Mouse (Mus musculus): Measurements from ENCODE around the gene Crispld2. TPM values are rescaled to one million over a fixed set of nuclear protein-coding genes. Genes with fewer than 3 reads are reported as not detected.

Gene Crispld2
- polyA plus RNA-seq, 1 experiment from 2014 or later, result 0.36 TPM

- no peaks in the 10 kb centered on the region for H3K4me1 ChIP-seq (ENCODE audit: control insufficient read depth, insufficient read depth, low read length)
- no peak overlapping the region for H3K4me2 ChIP-seq (ENCODE audit: low read depth, low read length)
- WGBS, result 79% methylated on average over 2 of the region's 2 CpGs
- ATAC-seq (ENCODE audit: low read depth), result no peak
- no peaks in the 10 kb centered on the region for H3K27me3 ChIP-seq (ENCODE audit: control insufficient read depth, insufficient read depth, low read length)
- H3K4me3 ChIP-seq (ENCODE audit: low read depth, low read length), result no peak overlapping the region
- H3K36me3 ChIP-seq (ENCODE audit: control insufficient read depth, insufficient read depth, low read length), result no peaks in the 10 kb centered on the region
- H3K27ac ChIP-seq (ENCODE audit: low read depth, low read length), result no peak overlapping the region
- no peaks in the 10 kb centered on the region for H3K9me3 ChIP-seq (ENCODE audit: control insufficient read depth, low read length)
- no peak overlapping the region for H3K9ac ChIP-seq (replicated peaks; ENCODE audit: low read depth, low read length)
Measured at GRCm38 (mm10) chr8:120057078-120057477, 64.8 kb downstream of the Crispld2 start.

DNA sequence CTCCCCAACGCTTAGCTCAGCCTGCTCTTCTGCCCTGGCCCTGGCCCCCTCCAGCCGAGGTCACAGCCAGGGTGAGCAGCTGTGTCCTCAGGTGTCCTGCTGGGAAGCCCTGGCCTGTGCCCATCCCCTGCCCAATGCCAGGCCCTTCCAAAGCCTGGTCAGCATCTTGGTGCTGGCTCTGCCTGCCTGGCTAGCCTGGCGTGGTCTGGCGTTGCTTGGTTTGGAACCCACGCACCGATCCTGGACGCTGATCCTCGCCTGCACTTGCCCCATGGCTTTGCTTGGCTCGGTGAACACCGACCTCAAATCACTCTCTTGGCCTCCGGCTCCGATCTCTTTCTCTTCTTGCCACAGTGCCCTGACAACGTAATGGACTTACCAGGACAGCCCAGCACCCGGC, 70.5 kb downstream of the Crispld2 start:
- no peak overlapping the region for H3K27ac ChIP-seq (ENCODE audit: low read depth, low read length)
- no peaks in the 10 kb centered on the region for H3K9me3 ChIP-seq (ENCODE audit: control insufficient read depth, low read length)
- H3K27me3 ChIP-seq (ENCODE audit: control insufficient read depth, insufficient read depth, low read length), result no peaks in the 10 kb centered on the region
- 91% methylated on average over 14 of the region's 14 CpGs for WGBS
- no peaks in the 10 kb centered on the region for H3K4me1 ChIP-seq (ENCODE audit: control insufficient read depth, insufficient read depth, low read length)
- no peak overlapping the region for H3K9ac ChIP-seq (replicated peaks; ENCODE audit: low read depth, low read length)
- no peaks in the 10 kb centered on the region for H3K36me3 ChIP-seq (ENCODE audit: control insufficient read depth, insufficient read depth, low read length)
- no peak for ATAC-seq (ENCODE audit: low read depth)
- H3K4me2 ChIP-seq (ENCODE audit: low read depth, low read length), result no peak overlapping the region
- no peak overlapping the region for H3K4me3 ChIP-seq (ENCODE audit: low read depth, low read length)

DNA sequence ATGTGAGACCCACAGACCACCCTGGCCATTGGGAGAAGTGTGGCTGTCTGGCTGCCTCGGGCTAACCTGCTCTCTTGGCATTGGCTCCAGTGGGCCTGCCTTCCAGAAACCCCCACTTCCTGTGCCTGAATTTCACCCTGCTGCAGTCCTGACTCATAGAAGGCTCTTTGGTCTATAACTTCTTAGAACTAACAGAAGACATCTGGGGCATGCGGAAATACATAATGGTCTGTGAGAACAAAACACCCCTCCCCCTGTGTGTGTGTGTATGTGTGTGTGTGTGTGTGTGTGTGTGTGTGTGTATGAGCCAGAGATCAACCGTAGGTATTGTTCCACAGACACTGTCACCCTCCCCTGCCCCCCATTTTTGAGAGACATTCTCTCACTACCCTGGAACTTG, 71.1 kb downstream of the Crispld2 start:
- H3K4me2 ChIP-seq (ENCODE audit: low read depth, low read length), result no peak overlapping the region
- H3K4me3 ChIP-seq (ENCODE audit: low read depth, low read length), result no peak overlapping the region
- H3K9ac ChIP-seq (replicated peaks; ENCODE audit: low read depth, low read length), result no peak overlapping the region
- no peak for ATAC-seq (ENCODE audit: low read depth)
- no peaks in the 10 kb centered on the region for H3K4me1 ChIP-seq (ENCODE audit: control insufficient read depth, insufficient read depth, low read length)
- H3K36me3 ChIP-seq (ENCODE audit: control insufficient read depth, insufficient read depth, low read length), result no peaks in the 10 kb centered on the region
- H3K27ac ChIP-seq (ENCODE audit: low read depth, low read length), result no peak overlapping the region
- no peaks in the 10 kb centered on the region for H3K27me3 ChIP-seq (ENCODE audit: control insufficient read depth, insufficient read depth, low read length)
- H3K9me3 ChIP-seq (ENCODE audit: control insufficient read depth, low read length), result no peaks in the 10 kb centered on the region
- 87% methylated on average over 3 of the region's 3 CpGs for whole genome bisulfite sequencing

- no peaks in the 10 kb centered on the region for H3K36me3 ChIP-seq (ENCODE audit: control insufficient read depth, insufficient read depth, low read length)
- WGBS, result 94% methylated on average over 8 of the region's 8 CpGs
- no peak overlapping the region for H3K27ac ChIP-seq (ENCODE audit: low read depth, low read length)
- H3K4me2 ChIP-seq (ENCODE audit: low read depth, low read length), result no peak overlapping the region
- H3K9me3 ChIP-seq (ENCODE audit: control insufficient read depth, low read length), result no peaks in the 10 kb centered on the region
- H3K27me3 ChIP-seq (ENCODE audit: control insufficient read depth, insufficient read depth, low read length), result no peaks in the 10 kb centered on the region
- H3K4me3 ChIP-seq (ENCODE audit: low read depth, low read length), result no peak overlapping the region
- no peaks in the 10 kb centered on the region for H3K4me1 ChIP-seq (ENCODE audit: control insufficient read depth, insufficient read depth, low read length)
- no peak overlapping the region for H3K9ac ChIP-seq (replicated peaks; ENCODE audit: low read depth, low read length)
- no peak for ATAC-seq (ENCODE audit: low read depth)
Measured at GRCm38 (mm10) chr8:120065611-120066010, 73.4 kb downstream of the Crispld2 start.

DNA sequence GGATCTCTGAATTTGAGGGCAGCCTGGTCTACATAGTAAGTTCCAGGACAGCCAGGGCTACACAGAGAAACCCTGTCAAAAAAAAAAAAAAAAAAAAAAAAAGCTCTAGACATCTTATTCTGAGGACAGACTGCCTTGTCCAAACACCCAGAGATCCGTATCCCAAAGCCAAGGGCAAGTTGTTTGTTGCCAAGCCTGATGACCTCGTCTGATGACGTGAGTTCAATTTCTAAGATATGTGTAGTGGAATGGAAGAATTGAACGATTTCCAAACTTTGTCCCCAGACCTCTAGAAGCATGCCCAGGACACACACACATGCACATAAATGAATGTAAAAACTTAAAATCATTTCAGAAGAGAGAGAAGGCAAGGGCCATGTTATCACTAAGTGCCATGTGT, 74.0 kb downstream of the Crispld2 start:
- Histone ChIP-seq H3K27ac (ENCODE audit: low read depth, low read length) (no peak overlapping the region), H3K4me2 (ENCODE audit: low read depth, low read length) (no peak overlapping the region), H3K4me3 (ENCODE audit: low read depth, low read length) (no peak overlapping the region), H3K36me3 (ENCODE audit: control insufficient read depth, insufficient read depth, low read length) (no peaks in the 10 kb centered on the region), H3K9me3 (ENCODE audit: control insufficient read depth, low read length) (no peaks in the 10 kb centered on the region), H3K4me1 (ENCODE audit: control insufficient read depth, insufficient read depth, low read length) (no peaks in the 10 kb centered on the region), H3K9ac (replicated peaks; ENCODE audit: low read depth, low read length) (no peak overlapping the region), H3K27me3 (ENCODE audit: control insufficient read depth, insufficient read depth, low read length) (no peaks in the 10 kb centered on the region)
- WGBS, result 87% methylated on average over 4 of the region's 4 CpGs
- ATAC-seq (ENCODE audit: low read depth), result no peak

GRCm38 (mm10) chr8:120067936-120068668, 75.9 kb downstream of the Crispld2 start:
- Histone ChIP-seq H3K27me3 (ENCODE audit: control insufficient read depth, insufficient read depth, low read length) (no peaks in the 10 kb centered on the region), H3K9me3 (ENCODE audit: control insufficient read depth, low read length) (no peaks in the 10 kb centered on the region), H3K4me3 (ENCODE audit: low read depth, low read length) (no peak overlapping the region), H3K9ac (replicated peaks; ENCODE audit: low read depth, low read length) (no peak overlapping the region), H3K4me1 (ENCODE audit: control insufficient read depth, insufficient read depth, low read length) (no peaks in the 10 kb centered on the region), H3K27ac (ENCODE audit: low read depth, low read length) (no peak overlapping the region), H3K4me2 (ENCODE audit: low read depth, low read length) (no peak overlapping the region), H3K36me3 (ENCODE audit: control insufficient read depth, insufficient read depth, low read length) (no peaks in the 10 kb centered on the region)
- no peak for ATAC-seq (ENCODE audit: low read depth)
- 56% methylated on average over 19 of the region's 19 CpGs for WGBS

GRCm38 (mm10) chr8:120071684-120072083, 79.4 kb downstream of the Crispld2 start:
- Histone ChIP-seq H3K4me3 (ENCODE audit: low read depth, low read length) (no peak overlapping the region), H3K36me3 (ENCODE audit: control insufficient read depth, insufficient read depth, low read length) (no peaks in the 10 kb centered on the region), H3K27me3 (ENCODE audit: control insufficient read depth, insufficient read depth, low read length) (no peaks in the 10 kb centered on the region), H3K9me3 (ENCODE audit: control insufficient read depth, low read length) (no peaks in the 10 kb centered on the region), H3K27ac (ENCODE audit: low read depth, low read length) (no peak overlapping the region), H3K9ac (replicated peaks; ENCODE audit: low read depth, low read length) (no peak overlapping the region), H3K4me2 (ENCODE audit: low read depth, low read length) (no peak overlapping the region), H3K4me1 (ENCODE audit: control insufficient read depth, insufficient read depth, low read length) (no peaks in the 10 kb centered on the region)
- WGBS, result 26% methylated on average over 4 of the region's 4 CpGs
- ATAC-seq (ENCODE audit: low read depth), result no peak

- ATAC-seq (ENCODE audit: low read depth), result no peak
- H3K4me2 ChIP-seq (ENCODE audit: low read depth, low read length), result no peak overlapping the region
- H3K27me3 ChIP-seq (ENCODE audit: control insufficient read depth, insufficient read depth, low read length), result no peaks in the 10 kb centered on the region
- H3K4me3 ChIP-seq (ENCODE audit: low read depth, low read length), result no peak overlapping the region
- H3K9me3 ChIP-seq (ENCODE audit: control insufficient read depth, low read length), result no peaks in the 10 kb centered on the region
- no peak overlapping the region for H3K27ac ChIP-seq (ENCODE audit: low read depth, low read length)
- no peaks in the 10 kb centered on the region for H3K36me3 ChIP-seq (ENCODE audit: control insufficient read depth, insufficient read depth, low read length)
- no peak overlapping the region for H3K9ac ChIP-seq (replicated peaks; ENCODE audit: low read depth, low read length)
- 61% methylated on average over 9 of the region's 9 CpGs for WGBS
- no peaks in the 10 kb centered on the region for H3K4me1 ChIP-seq (ENCODE audit: control insufficient read depth, insufficient read depth, low read length)
Measured at GRCm38 (mm10) chr8:120072259-120072658, 80.0 kb downstream of the Crispld2 start.

DNA sequence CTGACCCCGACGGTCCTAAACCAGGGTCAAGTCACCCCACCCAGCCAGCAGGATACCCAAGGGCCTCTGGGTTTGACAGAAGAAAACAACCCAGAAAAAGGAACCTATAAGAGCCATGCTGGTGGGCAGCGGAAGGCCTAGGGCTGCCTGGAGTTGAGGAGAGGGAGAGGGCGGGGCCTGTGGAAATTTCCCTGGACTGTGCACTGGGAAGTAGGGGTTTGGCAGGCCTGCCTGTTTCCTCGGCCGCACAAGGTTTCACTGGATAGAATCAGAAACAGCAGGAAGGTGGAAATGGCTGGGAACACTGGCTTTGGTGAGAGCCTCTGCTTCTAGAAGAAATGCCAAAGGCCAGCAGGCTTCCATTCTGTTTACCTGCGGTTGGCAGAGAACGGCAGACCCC, 80.6 kb downstream of the Crispld2 start:
- Histone ChIP-seq H3K9ac (replicated peaks; ENCODE audit: low read depth, low read length) (no peak overlapping the region), H3K27me3 (ENCODE audit: control insufficient read depth, insufficient read depth, low read length) (no peaks in the 10 kb centered on the region), H3K9me3 (ENCODE audit: control insufficient read depth, low read length) (no peaks in the 10 kb centered on the region), H3K36me3 (ENCODE audit: control insufficient read depth, insufficient read depth, low read length) (no peaks in the 10 kb centered on the region), H3K4me2 (ENCODE audit: low read depth, low read length) (no peak overlapping the region), H3K4me3 (ENCODE audit: low read depth, low read length) (no peak overlapping the region), H3K27ac (ENCODE audit: low read depth, low read length) (no peak overlapping the region), H3K4me1 (ENCODE audit: control insufficient read depth, insufficient read depth, low read length) (no peaks in the 10 kb centered on the region)
- WGBS, result 80% methylated on average over 8 of the region's 8 CpGs
- no peak for ATAC-seq (ENCODE audit: low read depth)
